Mouse (Mus musculus) myocyte (in vitro differentiated cells): ENCODE results near the gene Tbc1d13.

Experiments used
- CEBPB ChIP-seq: IDR thresholded peaks from 2 replicates; pipeline ENCODE4 v1.6.1; 2011; ENCODE audit warnings: mild to moderate bottlenecking, moderate library complexity; ENCODE audit not compliant: poor library complexity, insufficient read depth, severe bottlenecking
- MAX ChIP-seq: IDR thresholded peaks from one replicate; pipeline ENCODE4 v1.6.1; 2011; ENCODE audit warnings: low read depth, mild to moderate bottlenecking, control low read depth
- MYOG ChIP-seq, 3 experiments: IDR thresholded peaks; one replicate each; pipeline ENCODE4 v1.6.1; 2011; ENCODE audit warnings: control low read depth in 2 of 3, low read depth in 2 of 3, mild to moderate bottlenecking in 2 of 3; ENCODE audit not compliant: insufficient read length in 2 of 3, control insufficient read depth in 1 of 3, insufficient read depth in 1 of 3
- POLR2A ChIP-seq: IDR thresholded peaks from one replicate; pipeline ENCODE4 v1.6.1; 2011; ENCODE audit warnings: low read depth, mild to moderate bottlenecking, control low read depth, moderate library complexity; ENCODE audit not compliant: insufficient read length
- POLR2AphosphoS2 ChIP-seq: IDR thresholded peaks from one replicate; pipeline ENCODE4 v1.6.1; 2011; ENCODE audit warnings: low read depth, control low read depth; ENCODE audit not compliant: insufficient read length
- TCF12 ChIP-seq: IDR thresholded peaks from one replicate; pipeline ENCODE4 v1.6.1; 2011; ENCODE audit warnings: mild to moderate bottlenecking, control low read depth; ENCODE audit not compliant: poor library complexity, insufficient read depth, severe bottlenecking
- USF1 ChIP-seq: IDR thresholded peaks from one replicate; pipeline ENCODE4 v1.6.1; 2011; ENCODE audit warnings: low read depth, mild to moderate bottlenecking, control low read depth, moderate library complexity

DNA sequence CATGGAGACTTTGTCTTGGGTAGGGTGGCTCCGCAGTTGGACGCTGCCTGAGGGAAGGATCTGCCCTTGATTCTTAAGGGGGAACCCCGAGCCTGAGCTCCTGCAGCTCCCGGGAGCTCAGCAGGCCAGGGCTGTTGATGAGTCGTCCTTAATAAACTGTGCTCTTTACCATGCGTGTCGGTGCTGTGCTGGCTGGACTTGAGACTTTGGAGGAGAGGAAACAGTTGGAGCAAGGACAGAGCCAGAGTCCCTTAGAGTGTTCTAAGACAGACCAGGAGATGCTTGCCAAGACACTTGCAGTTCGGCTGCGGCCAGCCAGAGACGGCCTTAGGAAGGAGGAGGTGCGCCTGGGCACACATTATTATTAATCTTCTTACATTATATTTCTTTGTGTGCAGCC, 18.3 kb downstream of the Tbc1d13 start:
- TF ChIP-seq MAX (no peak), POLR2A (no peak), TCF12 (no peak), MYOG (IDR thresholded peaks at IDR 0.05; ENCODE audit: control insufficient read depth in 1 of 3, insufficient read depth in 1 of 3, insufficient read length in 2 of 3, low read depth in 2 of 3) (no peak), CEBPB (no peak), POLR2AphosphoS2 (no peak), USF1 (no peak)
